Mouse (Mus musculus): ENCODE measurements around the gene Rpe65.
A peak's percentile ranks its signal among the peaks of the same experiment; 100 is the strongest.

Rpe65 gene

GRCm38 (mm10) chr3:159598875-159599274, at the start of gene Rpe65:
Rpe65 (plus strand) TSS chr3:159599175.
- DNase-seq (ENCODE audit: low spot score) = no peak

GRCm38 (mm10) chr3:159550224-159550623, 48.8 kb upstream of the Rpe65 start:
- no peak for DNase-seq (ENCODE audit: low spot score)

GRCm38 (mm10) chr3:159614977-159615376, 16.0 kb downstream of the Rpe65 start:
- no peak for DNase-seq (ENCODE audit: low spot score)

GRCm38 (mm10) chr3:159621026-159621425, 22.1 kb downstream of the Rpe65 start:
- DNase-seq (ENCODE audit: low spot score) = no peak

- no peak for DNase-seq (ENCODE audit: low spot score)
Observed at GRCm38 (mm10) chr3:159624010-159624409, 25.0 kb downstream of the Rpe65 start.

- DNase-seq (ENCODE audit: low spot score) = peak; percentile 7
Observed at GRCm38 (mm10) chr3:159660741-159661140, 61.8 kb downstream of the Rpe65 start.

GRCm38 (mm10) chr3:159663333-159663732, 64.4 kb downstream of the Rpe65 start:
- no peak for DNase-seq (ENCODE audit: low spot score)
